Mouse (Mus musculus) thymus, postnatal 25 days (tissue): ENCODE results near the gene Hamp2.

Experiments used
- DNase-seq: peaks from one replicate; pipeline ENCODE4 v3.0.0; 2022

Gene Hamp2

GRCm38 (mm10) chr7:30888786-30889185 lies 35.7 kb downstream of the Hamp2 start:
- DNase-seq: no peak

- DNase-seq: peak; percentile 5
Observed at GRCm38 (mm10) chr7:30887568-30888188, 36.8 kb downstream of the Hamp2 start.

- no peak for DNase-seq
Observed at GRCm38 (mm10) chr7:30886852-30887251, 37.6 kb downstream of the Hamp2 start.

- no peak for DNase-seq
Observed at GRCm38 (mm10) chr7:30884047-30884446, 40.4 kb downstream of the Hamp2 start.

GRCm38 (mm10) chr7:30881367-30881766 lies 43.1 kb downstream of the Hamp2 start:
- no peak for DNase-seq

- no peak for DNase-seq
Observed at GRCm38 (mm10) chr7:30880176-30880575, 44.3 kb downstream of the Hamp2 start, which contains the start of gene Cd22. Gene Cd22, minus strand, starts transcription at chr7:30880342.

- no peak for DNase-seq
Observed at GRCm38 (mm10) chr7:30878950-30879349, 45.5 kb downstream of the Hamp2 start.

- peak; percentile 55 for DNase-seq
Observed at GRCm38 (mm10) chr7:30873083-30873482, 51.4 kb downstream of the Hamp2 start.
